Mouse (Mus musculus): Measurements from ENCODE around the gene Flywch1. TPM values are rescaled to one million over a fixed set of nuclear protein-coding genes. Genes with fewer than 3 reads are reported as not detected.
A peak's percentile ranks its signal among the peaks of the same experiment; 100 is the strongest.

Flywch1 gene
- polyA plus RNA-seq, 1 experiment, result 366 TPM

DNA sequence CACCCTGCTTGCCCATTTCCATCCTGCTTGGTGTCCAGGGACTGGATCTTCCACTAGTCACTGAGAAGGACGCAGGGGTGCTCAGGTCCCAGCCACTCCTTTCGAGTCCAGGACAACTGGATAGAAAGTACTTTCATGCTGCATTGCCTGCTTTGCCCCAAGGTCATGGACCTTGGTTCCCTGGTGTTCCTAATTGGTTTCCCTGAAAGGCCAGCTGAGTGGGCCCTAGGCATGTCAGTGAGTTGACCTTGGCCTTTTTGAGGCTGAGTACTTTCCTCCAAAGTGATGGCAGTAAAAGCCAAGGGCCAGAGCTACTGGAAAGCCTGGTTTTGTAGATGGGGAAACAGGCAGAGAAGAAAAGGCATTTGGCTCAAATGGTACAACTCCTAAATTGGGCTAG is 49.5 kb downstream of the Flywch1 start:
- Histone ChIP-seq H3K4me1 (ENCODE audit: control insufficient read depth, insufficient read depth, low read length) (no peaks in the 10 kb centered on the region), H3K27ac (ENCODE audit: insufficient read depth, low read length) (no peak overlapping the region), H3K27me3 (ENCODE audit: control insufficient read depth, insufficient read depth, low read length) (no peaks in the 10 kb centered on the region), H3K4me3 (replicated peaks; ENCODE audit: insufficient read depth, low read depth, low read length) (no peak overlapping the region)
- DNase-seq, result no peak
- TF ChIP-seq CTCF (IDR thresholded peaks at IDR 0.05; ENCODE audit: borderline replicate concordance, insufficient read depth, low read depth, low read length), result no peak
- TF ChIP-seq POLR2A (IDR thresholded peaks at IDR 0.05; ENCODE audit: borderline replicate concordance, insufficient read depth, low read length), result no peak
- 93% methylated on average over 2 of the region's 2 CpGs for WGBS

DNA sequence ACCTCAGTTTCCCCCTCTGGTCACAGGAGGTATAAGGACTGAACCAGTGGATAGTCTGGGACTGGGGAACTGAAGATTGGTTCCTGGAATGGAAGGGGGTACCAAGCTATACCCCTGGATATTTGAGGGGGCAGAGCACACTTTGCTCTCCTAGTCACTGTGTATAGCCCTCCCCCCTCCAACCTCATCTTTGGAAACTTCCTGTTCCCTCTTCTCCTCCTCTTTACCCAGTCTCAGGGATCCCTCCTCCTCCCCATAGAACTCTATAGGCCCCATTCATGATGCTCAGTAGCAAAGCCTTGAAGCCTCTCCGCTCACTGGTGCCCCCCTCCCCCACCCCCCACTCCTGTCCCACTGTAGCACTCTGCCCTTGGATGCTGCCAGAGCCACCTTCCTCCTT is 51.9 kb downstream of the Flywch1 start:
- TF ChIP-seq CTCF (IDR thresholded peaks at IDR 0.05; ENCODE audit: borderline replicate concordance, insufficient read depth, low read depth, low read length) (no peak), POLR2A (IDR thresholded peaks at IDR 0.05; ENCODE audit: borderline replicate concordance, insufficient read depth, low read length) (no peak)
- no peaks in the 10 kb centered on the region for H3K4me1 ChIP-seq (ENCODE audit: control insufficient read depth, insufficient read depth, low read length)
- WGBS, result 27% methylated on average over 1 of the region's 1 CpGs
- DNase-seq, result no peak
- no peak overlapping the region for H3K4me3 ChIP-seq (replicated peaks; ENCODE audit: insufficient read depth, low read depth, low read length)
- H3K27ac ChIP-seq (ENCODE audit: insufficient read depth, low read length), result no peak overlapping the region
- no peaks in the 10 kb centered on the region for H3K27me3 ChIP-seq (ENCODE audit: control insufficient read depth, insufficient read depth, low read length)

DNA sequence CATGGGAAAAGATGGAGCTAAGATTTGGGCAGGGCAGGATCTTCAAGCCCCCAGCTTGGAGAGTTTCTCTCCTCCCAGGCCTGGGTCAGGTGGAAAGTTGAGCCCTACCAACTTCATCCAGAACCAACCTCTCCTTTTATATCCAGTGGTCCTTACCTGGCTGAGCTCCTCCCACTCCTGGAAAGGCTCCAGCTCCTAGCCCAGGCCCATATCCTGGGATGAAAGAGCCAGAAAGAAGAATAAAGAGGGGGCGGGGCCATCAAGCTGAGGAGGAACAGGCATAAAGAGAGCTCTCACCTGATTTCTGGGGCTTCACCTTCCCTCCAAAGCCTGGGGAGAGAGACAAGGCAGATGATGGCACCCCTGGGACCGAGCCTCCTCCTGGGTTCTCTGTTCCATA is 54.4 kb downstream of the Flywch1 start:
- Histone ChIP-seq H3K27ac (ENCODE audit: insufficient read depth, low read length) (no peak overlapping the region), H3K4me1 (ENCODE audit: control insufficient read depth, insufficient read depth, low read length) (no peaks in the 10 kb centered on the region), H3K4me3 (replicated peaks; ENCODE audit: insufficient read depth, low read depth, low read length) (no peak overlapping the region), H3K27me3 (ENCODE audit: control insufficient read depth, insufficient read depth, low read length) (no peaks in the 10 kb centered on the region)
- no peak for DNase-seq
- 81% methylated on average over 2 of the region's 2 CpGs for WGBS
- no peak for TF ChIP-seq CTCF (IDR thresholded peaks at IDR 0.05; ENCODE audit: borderline replicate concordance, insufficient read depth, low read depth, low read length)
- TF ChIP-seq POLR2A (IDR thresholded peaks at IDR 0.05; ENCODE audit: borderline replicate concordance, insufficient read depth, low read length), result no peak

DNA sequence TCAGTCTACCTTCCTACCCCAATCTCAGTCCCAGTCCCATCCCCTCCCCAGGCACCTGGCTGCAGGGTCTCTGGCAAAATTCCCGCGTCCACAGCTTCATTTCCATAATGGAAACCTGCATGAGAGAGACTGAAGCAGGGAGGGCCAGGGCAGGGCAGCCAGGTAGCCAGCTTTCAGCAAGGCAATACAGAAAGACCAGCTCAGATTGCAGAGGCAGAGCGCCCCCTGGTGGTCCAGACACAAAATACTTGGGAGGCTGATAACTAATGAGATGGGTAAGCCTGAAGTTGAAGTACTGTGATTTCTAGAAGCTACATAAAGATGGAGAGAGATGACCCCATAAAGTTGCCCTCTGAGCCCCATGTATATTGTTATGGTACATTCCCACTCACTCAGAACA is 65.2 kb downstream of the Flywch1 start:
- no peak overlapping the region for H3K27ac ChIP-seq (ENCODE audit: insufficient read depth, low read length)
- 4% methylated on average over 3 of the region's 3 CpGs for WGBS
- TF ChIP-seq POLR2A (IDR thresholded peaks at IDR 0.05; ENCODE audit: borderline replicate concordance, insufficient read depth, low read length), result no peak
- peak; percentile 90 for TF ChIP-seq CTCF (IDR thresholded peaks at IDR 0.05; ENCODE audit: borderline replicate concordance, insufficient read depth, low read depth, low read length)

DNA sequence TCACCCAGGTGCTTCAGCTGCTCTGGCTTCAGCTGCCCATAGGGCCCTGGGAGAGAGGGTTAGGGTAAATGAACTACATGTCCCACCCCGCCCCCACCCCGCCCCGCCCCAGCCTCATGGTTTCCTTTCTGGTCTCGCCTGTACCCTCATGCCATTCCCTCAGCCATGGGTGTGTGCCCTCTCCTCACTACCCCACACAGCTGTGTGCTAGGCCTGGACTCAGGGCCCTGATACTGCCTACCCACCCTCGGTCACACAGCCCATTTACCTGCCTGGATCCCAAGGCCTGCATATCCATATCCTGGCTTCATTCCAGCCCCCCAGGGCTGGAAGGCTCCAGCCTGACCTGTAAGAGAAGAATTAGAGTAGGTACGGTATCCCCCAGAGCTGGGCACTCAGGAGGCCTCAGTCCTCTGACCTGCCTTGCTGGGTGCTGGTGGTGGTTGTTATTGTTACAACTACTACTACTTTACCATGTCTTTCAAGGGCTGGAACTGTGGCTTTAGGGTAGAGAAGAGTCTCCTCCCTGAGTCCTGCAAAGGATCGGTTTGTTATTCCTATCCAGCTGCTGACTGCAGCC is 65.8 kb downstream of the Flywch1 start:
- H3K4me1 ChIP-seq (ENCODE audit: control insufficient read depth, insufficient read depth, low read length), result no peaks in the 10 kb centered on the region; the same call in 1 of the 2 replicates
- H3K27me3 ChIP-seq (ENCODE audit: control insufficient read depth, insufficient read depth, low read length), result no peaks in the 10 kb centered on the region
- no peak for TF ChIP-seq CTCF (IDR thresholded peaks at IDR 0.05; ENCODE audit: borderline replicate concordance, insufficient read depth, low read depth, low read length)
- no peak for TF ChIP-seq POLR2A (IDR thresholded peaks at IDR 0.05; ENCODE audit: borderline replicate concordance, insufficient read depth, low read length)
- 76% methylated on average over 7 of the region's 7 CpGs for WGBS
- H3K27ac ChIP-seq (ENCODE audit: insufficient read depth, low read length), result no peak overlapping the region
- DNase-seq, result no peak
- no peak overlapping the region for H3K4me3 ChIP-seq (replicated peaks; ENCODE audit: insufficient read depth, low read depth, low read length)

More for the DNA sequence above, 65.2 kb downstream of the Flywch1 start:
- Histone ChIP-seq H3K4me1 (ENCODE audit: control insufficient read depth, insufficient read depth, low read length) (no peaks in the 10 kb centered on the region; the same call in 1 of the 2 replicates), H3K4me3 (replicated peaks; ENCODE audit: insufficient read depth, low read depth, low read length) (no peak overlapping the region), H3K27me3 (ENCODE audit: control insufficient read depth, insufficient read depth, low read length) (no peaks in the 10 kb centered on the region)
- DNase-seq, result peak; percentile 76 to 84

DNA sequence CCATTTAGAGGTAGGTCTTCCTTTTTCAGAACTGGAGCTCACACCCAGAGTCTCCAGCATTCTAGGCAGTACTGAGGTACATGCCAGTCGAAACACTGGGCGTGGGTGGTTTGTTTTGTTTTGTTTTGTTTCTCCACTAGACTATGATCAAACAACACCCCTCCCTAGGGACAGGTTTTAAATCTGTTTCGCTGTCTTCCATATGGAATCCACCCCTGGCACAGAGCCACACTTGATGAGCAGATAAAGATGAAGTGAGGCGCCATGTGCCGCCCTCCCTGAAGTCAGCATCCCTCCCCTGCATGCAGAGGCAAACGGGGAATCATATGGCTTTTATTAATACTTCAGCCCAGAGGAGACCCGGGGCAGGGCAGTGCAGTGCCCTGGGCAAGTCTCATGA is 66.7 kb downstream of the Flywch1 start:
- 32% methylated on average over 7 of the region's 7 CpGs for WGBS
- TF ChIP-seq POLR2A (IDR thresholded peaks at IDR 0.05; ENCODE audit: borderline replicate concordance, insufficient read depth, low read length) (no peak), CTCF (IDR thresholded peaks at IDR 0.05; ENCODE audit: borderline replicate concordance, insufficient read depth, low read depth, low read length) (no peak)
- no peaks in the 10 kb centered on the region; the same call in 1 of the 2 replicates for H3K4me1 ChIP-seq (ENCODE audit: control insufficient read depth, insufficient read depth, low read length)
- no peak for DNase-seq
- H3K4me3 ChIP-seq (replicated peaks; ENCODE audit: insufficient read depth, low read depth, low read length), result no peak overlapping the region
- H3K27ac ChIP-seq (ENCODE audit: insufficient read depth, low read length), result no peak overlapping the region
- H3K27me3 ChIP-seq (ENCODE audit: control insufficient read depth, insufficient read depth, low read length), result no peaks in the 10 kb centered on the region

DNA sequence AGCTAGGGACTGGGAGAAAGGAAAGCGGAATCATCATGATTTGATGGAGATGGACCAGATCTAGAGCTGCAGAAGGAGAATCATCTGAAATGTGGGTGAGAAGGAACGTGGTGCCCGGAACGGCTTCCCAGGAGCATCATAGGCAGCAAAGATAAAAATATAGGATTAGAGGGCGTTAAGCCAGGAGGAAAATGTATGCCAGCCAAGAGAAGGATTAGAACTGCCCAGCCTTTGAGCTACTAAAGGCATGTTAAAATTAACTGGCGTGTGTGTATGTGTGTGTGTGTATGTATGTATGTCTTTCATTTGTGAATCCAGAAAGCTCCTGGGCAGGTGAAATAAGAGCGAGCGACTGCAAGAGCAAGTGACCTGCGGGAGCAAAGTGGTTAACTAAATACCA is 68.1 kb downstream of the Flywch1 start:
- Histone ChIP-seq H3K4me1 (ENCODE audit: control insufficient read depth, insufficient read depth, low read length) (no peaks in the 10 kb centered on the region; the same call in none of the 2 replicates), H3K4me3 (replicated peaks; ENCODE audit: insufficient read depth, low read depth, low read length) (no peak overlapping the region), H3K27me3 (ENCODE audit: control insufficient read depth, insufficient read depth, low read length) (no peaks in the 10 kb centered on the region), H3K27ac (ENCODE audit: insufficient read depth, low read length) (no peak overlapping the region)
- 76% methylated on average over 9 of the region's 9 CpGs for WGBS
- TF ChIP-seq CTCF (IDR thresholded peaks at IDR 0.05; ENCODE audit: borderline replicate concordance, insufficient read depth, low read depth, low read length), result no peak
- no peak for TF ChIP-seq POLR2A (IDR thresholded peaks at IDR 0.05; ENCODE audit: borderline replicate concordance, insufficient read depth, low read length)
- no peak for DNase-seq

Other genes starting within 250 kb of the Flywch1 start
- gene Zfp213, start 207.4 kb downstream of the Flywch1 start, polyA plus RNA-seq (2012; rRNA removed), result 9.2 and 9.5 TPM in 2 replicates
- gene Zfp13, start 172.1 kb downstream of the Flywch1 start, polyA plus RNA-seq (2012; rRNA removed), result 25.6 and 27.2 TPM in 2 replicates
- 0.13 and 0.16 TPM in 2 replicates for gene Zscan10, start 170.7 kb downstream of the Flywch1 start, polyA plus RNA-seq (2012; rRNA removed)
- 0.23 and 0.25 TPM in 2 replicates for gene Mmp25, start 126.3 kb downstream of the Flywch1 start, polyA plus RNA-seq (2012; rRNA removed)
- gene Bicdl2, start 111.1 kb downstream of the Flywch1 start, polyA plus RNA-seq (2012; rRNA removed), result not detected in 2 replicates
- gene Hcfc1r1, start 98.0 kb downstream of the Flywch1 start, polyA plus RNA-seq (2012; rRNA removed), result 173 and 179 TPM in 2 replicates
- gene Thoc6, start 97.7 kb downstream of the Flywch1 start, polyA plus RNA-seq (2012; rRNA removed), result 16.1 and 17.1 TPM in 2 replicates
- gene Tnfrsf12a, start 94.1 kb downstream of the Flywch1 start, polyA plus RNA-seq (2012; rRNA removed), result 29.1 and 31.3 TPM in 2 replicates
- 0.11 and 0.13 TPM in 2 replicates for gene Cldn6, start 92.4 kb downstream of the Flywch1 start, polyA plus RNA-seq (2012; rRNA removed)
- gene Cldn9, start 87.6 kb downstream of the Flywch1 start, polyA plus RNA-seq (2012; rRNA removed), result 0.52 and 0.79 TPM in 2 replicates
- 0.64 and 1.1 TPM in 2 replicates for gene 1520401A03Rik, start 48.8 kb downstream of the Flywch1 start, polyA plus RNA-seq (2012; rRNA removed)
- 10.3 and 10.6 TPM in 2 replicates for gene Pkmyt1, start 45.3 kb downstream of the Flywch1 start, polyA plus RNA-seq (2012; rRNA removed)
- gene Paqr4, start 30.7 kb downstream of the Flywch1 start, polyA plus RNA-seq (2012; rRNA removed), result 92.0 and 104 TPM in 2 replicates
- gene Kremen2, start 25.8 kb downstream of the Flywch1 start, polyA plus RNA-seq (2012; rRNA removed), result 0.57 and 0.84 TPM in 2 replicates
- 50.5 and 54.8 TPM in 2 replicates for gene Flywch2, start 14.5 kb upstream of the Flywch1 start, polyA plus RNA-seq (2012; rRNA removed)
- 711 and 720 TPM in 2 replicates for gene Srrm2, start 18.9 kb upstream of the Flywch1 start, polyA plus RNA-seq (2012; rRNA removed)
- 621 and 628 TPM in 2 replicates for gene Elob, start 57.5 kb upstream of the Flywch1 start, polyA plus RNA-seq (2012; rRNA removed)
- 0.25 TPM in 1 of 2 replicates, not detected in the other for gene Prss33, start 64.5 kb upstream of the Flywch1 start, polyA plus RNA-seq (2012; rRNA removed)
- not detected in 2 replicates for gene Prss32, start 72.3 kb upstream of the Flywch1 start, polyA plus RNA-seq (2012; rRNA removed)
- 1.6 and 2.3 TPM in 2 replicates for gene Prss41, start 72.6 kb upstream of the Flywch1 start, polyA plus RNA-seq (2012; rRNA removed)
- gene Prss21, start 96.5 kb upstream of the Flywch1 start, polyA plus RNA-seq (2012; rRNA removed), result not detected in 2 replicates
- gene Dcpp1, start 109.3 kb upstream of the Flywch1 start, polyA plus RNA-seq (2012; rRNA removed), result not detected in 2 replicates
- gene Dcpp2, start 109.3 kb upstream of the Flywch1 start, polyA plus RNA-seq (2012; rRNA removed), result not detected in 2 replicates
- not detected in 2 replicates for gene Dcpp3, start 145.9 kb upstream of the Flywch1 start, polyA plus RNA-seq (2012; rRNA removed)
- gene Sbp, start 170.1 kb upstream of the Flywch1 start, polyA plus RNA-seq (2012; rRNA removed), result not detected in 2 replicates
- not detected in 2 replicates for gene Sbpl, start 183.7 kb upstream of the Flywch1 start, polyA plus RNA-seq (2012; rRNA removed)
- 0.11 and 0.16 TPM in 2 replicates for gene Prss30, start 209.0 kb upstream of the Flywch1 start, polyA plus RNA-seq (2012; rRNA removed)
- not detected in 2 replicates for gene Prss22, start 226.5 kb upstream of the Flywch1 start, polyA plus RNA-seq (2012; rRNA removed)

Data from cerebellum, adult 2 months (tissue).